Mouse (Mus musculus) hindbrain, embryonic 16.5 days (tissue): ENCODE measurements around the gene Igflr1. TPM values are rescaled to one million over a fixed set of nuclear protein-coding genes. Genes with fewer than 3 reads are reported as not detected.

Experiments used
- ATAC-seq: fragments of 200-750 bp; cut with Nextera tagmentation; 2 replicates; pipeline ENCODE4 v1.8.0; 2017; ENCODE audit warnings: moderate TSS enrichment, moderate library complexity
- H3K27ac ChIP-seq: fragments of 300-500 bp; sonication (generic); 2 replicates; pipeline ENCODE4 v1.5.1; 2014; ENCODE audit warnings: low read depth, mild to moderate bottlenecking, control low read depth, low read length, moderate library complexity
- H3K27me3 ChIP-seq: fragments of 300-500 bp; sonication (generic); replicated peaks from 2 replicates; pipeline ENCODE4 v1.6.1; 2014; ENCODE audit warnings: low read length; ENCODE audit not compliant: control insufficient read depth, insufficient read depth
- H3K36me3 ChIP-seq: fragments of 300-500 bp; sonication (generic); 2 replicates; pipeline ENCODE4 v1.6.1; 2014; ENCODE audit warnings: mild to moderate bottlenecking, low read length, moderate library complexity, mixed read lengths; ENCODE audit not compliant: control insufficient read depth, insufficient read depth
- H3K4me1 ChIP-seq: fragments of 300-500 bp; sonication (generic); 2 replicates; pipeline ENCODE4 v1.6.1; 2014; ENCODE audit warnings: low read depth, low read length; ENCODE audit not compliant: control insufficient read depth, insufficient read depth
- H3K4me2 ChIP-seq: fragments of 300-500 bp; sonication (generic); 2 replicates; pipeline ENCODE4 v1.6.1; 2014; ENCODE audit warnings: mild to moderate bottlenecking, low read length, control low read depth, moderate library complexity
- H3K4me3 ChIP-seq: fragments of 300-500 bp; sonication (generic); 2 replicates; pipeline ENCODE4 v1.5.1; 2014; ENCODE audit warnings: mild to moderate bottlenecking, low read length, control low read depth, moderate library complexity
- H3K9ac ChIP-seq: fragments of 300-500 bp; sonication (generic); 2 replicates; pipeline ENCODE4 v1.6.1; 2014; ENCODE audit warnings: low read depth, mild to moderate bottlenecking, control low read depth, low read length, moderate library complexity
- H3K9me3 ChIP-seq: fragments of 300-500 bp; sonication (generic); 2 replicates; pipeline ENCODE4 v1.6.1; 2014; ENCODE audit warnings: mild to moderate bottlenecking, low read length, moderate library complexity; ENCODE audit not compliant: control insufficient read depth
- WGBS: fragments of 180-500 bp; shearing (Covaris S2); extraction: QIAGEN DNeasy Blood & Tissue Kit; methylation state at CpG from one replicate; pipeline ENCODE4 v1.1.7; 2014; 5-methylcytosine and 5-hydroxymethylcytosine counted together
- polyA plus RNA-seq: library from polyadenylated mRNA; unstranded; fragments of >200 nt; fragmentation: Nextera tagmentation; extraction: Ambion mirVana; gene quantifications from 2 replicates; pipeline ENCODE4 v1.2.1, GENCODE M21; 2015

Gene Igflr1
- polyA plus RNA-seq, 1 experiment from 2014 or later: 6.8 TPM

DNA sequence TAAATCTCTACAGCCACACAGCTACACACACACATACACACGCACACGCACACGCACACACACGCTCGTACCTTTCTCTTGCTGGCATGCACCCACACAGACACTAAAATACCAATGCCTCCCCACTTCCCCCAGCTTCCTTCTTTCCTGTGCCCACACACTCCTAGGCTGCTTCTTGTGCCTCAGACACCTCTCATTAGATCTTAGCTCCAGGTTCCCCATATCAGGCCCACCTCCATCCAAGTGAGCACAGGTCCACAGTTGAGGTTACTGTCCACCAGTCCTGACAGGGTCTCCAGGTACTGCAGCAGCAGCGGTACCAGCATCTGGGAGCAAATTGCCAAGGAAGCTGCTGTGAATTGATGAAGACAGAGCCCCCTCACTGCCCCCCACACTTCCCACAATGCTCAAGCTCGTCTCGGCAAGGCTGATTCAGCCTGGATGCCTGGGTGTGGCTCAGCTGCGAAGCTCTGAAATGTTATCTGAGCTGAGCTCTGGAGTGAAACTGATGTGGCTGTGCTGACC lies 33.9 kb upstream of the Igflr1 start:
- no peak overlapping the region for H3K9ac ChIP-seq
- H3K4me1 ChIP-seq: peaks cover 32% of the 10 kb centered on the region
- ATAC-seq: no peak
- no peak overlapping the region for H3K27ac ChIP-seq
- 80% methylated on average over 9 of the region's 9 CpGs for WGBS
- peaks cover 38% of the 10 kb centered on the region for H3K36me3 ChIP-seq
- H3K4me2 ChIP-seq: no peak overlapping the region; the same call in 1 of the 2 replicates
- no peaks in the 10 kb centered on the region for H3K27me3 ChIP-seq
- no peak overlapping the region for H3K4me3 ChIP-seq
- no peaks in the 10 kb centered on the region for H3K9me3 ChIP-seq

DNA sequence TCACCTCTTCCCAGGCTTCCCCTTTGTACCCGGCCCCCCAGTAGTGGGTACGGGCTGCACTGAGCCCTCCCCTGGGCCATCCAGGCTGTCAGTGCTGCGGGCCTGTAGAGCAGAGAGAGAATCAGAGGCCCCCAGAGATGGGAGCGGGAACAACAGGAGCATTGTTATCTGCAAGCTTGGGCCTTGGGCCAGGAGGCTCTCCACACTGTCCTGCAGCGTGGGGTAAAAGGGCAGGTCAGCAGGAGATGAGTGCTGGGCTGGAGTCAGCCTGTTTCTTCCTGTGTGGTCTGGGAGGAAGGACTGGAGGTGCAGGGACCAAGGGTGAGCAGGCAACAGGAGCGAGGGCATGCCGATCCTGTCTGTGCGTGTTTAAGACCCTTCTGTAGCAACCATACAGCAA lies 32.3 kb upstream of the Igflr1 start:
- Histone ChIP-seq H3K4me2 (peak overlapping the region; percentile 88), H3K9ac (peak overlapping the region; percentile 94), H3K36me3 (peaks cover 24% of the 10 kb centered on the region), H3K4me3 (peak overlapping the region; percentile 79), H3K4me1 (peaks cover 32% of the 10 kb centered on the region), H3K9me3 (no peaks in the 10 kb centered on the region), H3K27ac (peak overlapping the region; percentile 51; the same call in 1 of the 2 replicates), H3K27me3 (no peaks in the 10 kb centered on the region)
- 6% methylated on average over 8 of the region's 8 CpGs for WGBS
- ATAC-seq: peak; percentile 5

DNA sequence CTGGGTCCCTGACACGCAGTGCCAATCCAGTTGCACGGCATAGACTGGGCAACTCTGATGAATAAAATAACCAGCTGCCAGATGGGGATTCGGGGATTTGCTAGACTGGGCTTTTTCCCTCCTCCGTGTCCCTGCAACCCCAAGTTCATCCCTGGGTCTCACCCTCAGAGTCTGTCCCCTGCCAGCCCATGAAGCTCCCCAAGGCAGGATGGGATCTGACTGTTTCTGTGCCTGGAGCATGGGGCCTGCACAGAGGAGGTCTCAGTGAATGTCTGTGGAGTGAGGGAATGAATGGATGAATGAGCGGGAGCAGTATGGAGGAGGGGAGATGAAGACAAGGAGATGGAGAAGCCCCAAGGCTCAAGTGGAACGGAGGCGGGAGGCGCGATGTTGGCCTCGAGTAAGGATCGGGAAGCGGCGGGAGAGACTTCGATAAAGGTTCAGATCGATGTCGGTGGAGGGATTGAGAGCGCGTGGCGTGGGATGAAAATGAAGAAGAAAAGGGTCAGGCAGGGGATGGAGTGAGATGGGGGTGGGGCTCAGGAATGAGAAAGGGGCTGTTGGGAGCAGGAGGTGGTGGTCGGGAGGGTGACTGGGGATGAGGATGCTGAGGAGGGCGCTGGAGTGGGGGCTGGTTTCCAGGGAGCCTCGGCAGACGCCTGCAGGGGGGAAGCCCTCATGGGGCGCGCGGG lies 31.1 kb upstream of the Igflr1 start:
- 1% methylated on average over 23 of the region's 26 CpGs for WGBS

DNA sequence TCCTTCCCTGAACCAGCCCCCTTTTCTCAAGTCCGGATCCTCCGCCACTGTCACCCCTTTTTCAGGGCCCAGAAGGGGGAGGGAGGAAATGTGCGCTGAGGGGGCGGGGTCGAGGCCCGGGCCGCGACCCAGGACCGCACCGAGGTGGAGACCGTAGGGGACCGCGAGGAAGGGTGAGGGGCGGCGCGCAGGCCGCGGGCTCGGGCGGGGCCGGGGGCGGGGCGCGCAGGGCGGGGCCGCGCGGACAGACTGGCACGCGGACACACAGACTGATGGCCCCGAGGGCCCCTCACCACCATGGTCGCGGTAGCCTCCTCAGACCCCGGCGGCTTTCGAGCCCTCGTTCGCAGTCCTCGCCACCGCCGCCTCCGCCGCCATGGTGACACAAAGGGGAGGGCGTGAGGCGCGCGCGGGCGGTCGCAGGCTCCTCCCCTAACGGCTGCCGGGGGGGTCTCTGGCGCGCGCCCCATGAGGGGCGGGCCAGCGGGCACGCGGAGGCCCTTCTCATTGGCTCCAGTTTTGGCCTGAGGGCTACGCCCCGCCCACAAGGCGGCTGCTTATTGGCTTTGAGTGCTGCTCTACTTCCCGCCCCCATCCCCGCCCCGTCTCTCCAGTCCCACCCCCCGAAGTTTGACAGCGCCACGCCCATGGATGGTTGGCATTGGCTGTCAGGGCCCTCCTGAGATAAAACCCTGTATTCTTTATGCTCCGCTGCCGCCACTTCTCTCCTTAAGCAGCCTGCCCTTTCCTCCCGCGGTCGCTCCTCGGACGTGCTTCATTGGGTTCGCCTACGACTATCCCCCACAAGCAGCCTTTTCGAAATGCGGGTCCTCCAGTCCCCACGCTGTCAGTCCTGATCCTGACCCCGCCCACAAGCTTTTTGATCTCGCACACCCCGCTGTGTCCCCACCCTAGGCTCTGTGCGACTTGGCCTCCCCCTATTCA lies 30.3 kb upstream of the Igflr1 start, which contains the start of gene Arhgap33:
Gene Arhgap33 (minus strand): TSS at position 428 of the 945 bp plus-strand sequence.
- Histone ChIP-seq H3K4me1 (peaks cover 32% of the 10 kb centered on the region), H3K4me2 (peak within 1 kb of the TSS; percentile 88), H3K9ac (peak within 1 kb of the TSS; percentile 94), H3K4me3 (peak within 1 kb of the TSS; percentile 79), H3K27me3 (no peaks in the 10 kb centered on the region), H3K27ac (peak within 1 kb of the TSS; percentile 95), H3K36me3 (peaks cover 11% of the 10 kb centered on the region), H3K9me3 (no peaks in the 10 kb centered on the region)
- ATAC-seq: peak; percentile 93
- under 1% methylated on average over 43 of the region's 84 CpGs for WGBS

More for the DNA sequence above, 31.1 kb upstream of the Igflr1 start:
- Histone ChIP-seq H3K4me1 (peaks cover 32% of the 10 kb centered on the region), H3K36me3 (peaks cover 14% of the 10 kb centered on the region), H3K4me2 (peak overlapping the region; percentile 88), H3K9me3 (no peaks in the 10 kb centered on the region), H3K27ac (peak overlapping the region; percentile 95), H3K9ac (peak overlapping the region; percentile 94), H3K27me3 (no peaks in the 10 kb centered on the region), H3K4me3 (peak overlapping the region; percentile 79)
- ATAC-seq: peak; percentile 35

DNA sequence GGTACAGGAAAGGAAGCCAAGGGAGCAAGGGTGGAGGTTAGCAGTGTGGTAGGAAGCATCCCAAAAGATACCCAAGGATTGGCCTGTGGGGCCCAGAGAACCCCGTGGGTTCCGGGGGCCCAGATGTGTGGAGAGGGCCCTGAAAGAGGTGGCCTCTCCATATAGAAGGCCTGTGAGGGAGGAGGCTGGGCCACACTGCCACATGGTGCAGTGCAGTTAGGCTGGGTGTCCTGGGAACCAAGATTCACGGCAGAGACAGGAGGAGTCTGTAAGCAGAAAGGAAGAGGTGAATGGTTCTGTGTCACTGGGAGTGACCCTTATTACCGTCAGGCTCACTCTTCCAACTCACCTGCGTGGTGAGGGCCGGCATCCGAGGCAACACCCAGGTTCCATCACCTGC lies 24.7 kb upstream of the Igflr1 start:
- Histone ChIP-seq H3K4me2 (no peak overlapping the region), H3K4me3 (no peak overlapping the region), H3K27ac (no peak overlapping the region), H3K4me1 (peaks cover 5% of the 10 kb centered on the region), H3K9me3 (no peaks in the 10 kb centered on the region), H3K27me3 (no peaks in the 10 kb centered on the region), H3K9ac (no peak overlapping the region), H3K36me3 (peaks cover 6% of the 10 kb centered on the region)
- WGBS: 90% methylated on average over 7 of the region's 7 CpGs
- ATAC-seq: no peak

DNA sequence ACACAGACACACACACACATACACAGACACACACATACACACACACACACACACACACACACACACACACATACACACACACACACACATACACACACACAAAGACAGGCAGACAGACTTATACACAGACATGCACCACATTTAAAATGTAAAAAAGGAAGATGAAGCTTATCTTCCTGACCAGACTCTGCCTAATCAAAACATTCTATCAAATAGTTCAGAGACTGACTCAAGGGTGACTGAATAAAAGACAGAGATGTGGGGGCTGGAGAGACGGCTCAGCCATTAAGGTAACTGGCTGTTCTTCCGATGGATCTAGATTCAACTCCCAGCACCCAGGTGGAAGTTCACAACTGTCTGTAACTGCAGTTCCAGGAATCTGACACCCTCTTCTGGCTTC lies 20.9 kb upstream of the Igflr1 start:
- no peaks in the 10 kb centered on the region for H3K4me1 ChIP-seq
- H3K9me3 ChIP-seq: no peaks in the 10 kb centered on the region
- peaks cover 6% of the 10 kb centered on the region for H3K36me3 ChIP-seq
- no peak overlapping the region for H3K9ac ChIP-seq
- no peak for ATAC-seq
- no peak overlapping the region for H3K4me2 ChIP-seq
- no peak overlapping the region for H3K4me3 ChIP-seq
- no peak overlapping the region for H3K27ac ChIP-seq
- 91% methylated on average over 2 of the region's 2 CpGs for WGBS
- no peaks in the 10 kb centered on the region for H3K27me3 ChIP-seq

DNA sequence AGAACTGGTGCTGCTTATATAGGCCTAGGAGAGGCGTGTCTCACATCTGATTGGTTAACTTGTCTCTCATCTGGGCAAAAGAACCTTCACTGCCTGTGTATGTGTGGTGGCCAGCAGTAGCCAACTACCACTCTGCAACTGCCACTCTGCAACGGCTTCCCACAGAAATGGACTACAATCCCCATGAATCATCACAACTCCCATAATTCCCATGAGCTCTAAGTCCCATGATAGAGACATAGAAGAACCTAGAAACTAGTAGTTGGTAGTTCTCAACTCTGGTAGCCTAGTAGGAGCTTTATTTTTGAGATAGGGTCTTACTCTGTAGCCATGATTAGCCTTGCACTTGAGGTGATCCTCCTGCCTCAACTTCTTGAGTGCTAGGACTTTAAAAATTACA lies 15.3 kb upstream of the Igflr1 start:
- Histone ChIP-seq H3K9ac (no peak overlapping the region), H3K4me3 (no peak overlapping the region), H3K4me1 (peaks cover 14% of the 10 kb centered on the region), H3K36me3 (no peaks in the 10 kb centered on the region; the same call in 1 of the 2 replicates), H3K27ac (no peak overlapping the region), H3K4me2 (no peak overlapping the region), H3K27me3 (no peaks in the 10 kb centered on the region), H3K9me3 (no peaks in the 10 kb centered on the region)
- no peak for ATAC-seq
- 76% methylated on average over 1 of the region's 2 CpGs for WGBS

DNA sequence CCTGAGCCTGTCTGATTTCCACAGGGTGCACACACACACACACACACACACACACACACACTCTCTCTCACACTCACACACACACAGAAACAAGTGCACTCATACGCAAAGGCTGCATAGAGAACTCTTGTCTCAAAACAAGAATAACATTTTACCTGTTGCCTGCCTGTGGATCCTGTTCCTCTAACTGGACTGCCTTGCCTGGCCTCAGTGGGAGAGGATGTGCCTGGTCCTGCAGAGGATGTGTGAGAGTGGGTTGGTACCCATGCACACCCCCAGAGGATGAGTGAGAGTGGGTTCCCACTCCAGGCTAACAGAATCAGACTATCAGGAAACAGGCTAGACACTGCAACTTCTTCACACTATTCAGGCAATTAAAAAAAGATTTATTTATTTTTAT lies 14.6 kb upstream of the Igflr1 start:
- no peak for ATAC-seq
- H3K27me3 ChIP-seq: no peaks in the 10 kb centered on the region
- 100% methylated on average over 1 of the region's 1 CpGs for WGBS

More for the DNA sequence above, 14.6 kb upstream of the Igflr1 start:
- Histone ChIP-seq H3K36me3 (peaks cover 7% of the 10 kb centered on the region), H3K9me3 (no peaks in the 10 kb centered on the region), H3K27ac (no peak overlapping the region), H3K9ac (no peak overlapping the region), H3K4me3 (no peak overlapping the region), H3K4me2 (no peak overlapping the region), H3K4me1 (peaks cover 14% of the 10 kb centered on the region)
